Mouse (Mus musculus) heart, postnatal 0 days (tissue): ENCODE measurements at regions not wholly inside any gene's neighbourhood (a gene's known extent, or its start where the extent isn't known, plus 50 kb on each side); places are given as distances from the start of the nearest gene placed in this dataset.

Experiments used
- CTCF ChIP-seq: IDR thresholded peaks from 2 replicates; pipeline ENCODE4 v1.5.1; 2016; ENCODE audit warnings: antibody characterized with exemption, control low read depth, low read depth
- EP300 ChIP-seq: IDR thresholded peaks from 2 replicates; pipeline ENCODE4 v1.6.1; 2016; ENCODE audit warnings: antibody characterized with exemption, low read depth

DNA sequence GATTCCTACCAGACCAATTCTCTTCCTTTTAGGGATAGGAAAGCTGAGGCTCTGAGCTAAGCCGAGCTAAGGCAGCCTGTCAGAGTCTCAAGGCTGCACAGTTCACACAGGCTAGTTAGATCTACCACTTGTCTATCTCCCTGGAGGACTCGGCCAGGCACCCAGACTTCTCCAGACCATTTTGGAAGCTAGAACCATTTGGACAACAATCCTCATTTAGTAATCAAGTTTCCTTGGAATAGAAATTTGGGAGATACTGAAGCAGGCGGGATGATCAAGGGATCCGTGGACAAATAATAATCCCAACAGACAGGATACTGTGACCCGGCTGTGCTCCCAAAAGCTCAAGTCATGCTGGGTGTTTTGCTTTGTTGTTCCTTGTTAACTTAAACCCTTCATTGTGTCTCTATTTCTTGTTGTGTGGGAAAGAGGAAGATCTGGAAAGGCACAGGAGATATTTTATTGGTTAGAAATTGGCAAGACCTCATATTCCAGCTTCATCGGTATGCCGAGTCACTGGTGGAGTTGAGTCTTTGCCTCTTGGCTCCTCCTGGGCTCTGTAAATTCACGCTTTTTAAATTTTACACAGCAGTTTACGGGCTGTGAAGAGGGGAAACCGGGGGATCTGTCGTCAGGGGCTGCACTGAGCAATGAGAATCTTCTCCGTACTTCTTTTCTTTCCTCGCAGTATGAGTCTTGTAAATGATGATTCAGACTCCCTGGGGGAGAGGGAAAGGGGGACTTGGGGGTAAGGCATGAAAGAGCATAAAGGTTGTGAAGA is 444.2 kb upstream of the Tnp1 start:
- TF ChIP-seq CTCF (no peak), EP300 (no peak)
